Mouse (Mus musculus) brain, embryonic 14.5 days (tissue): ENCODE data around the gene Elp1.

Experiments used
- CTCF ChIP-seq: fragments of 200-500 bp; IDR thresholded peaks from 2 replicates; pipeline ENCODE4 v1.5.1; 2012; ENCODE audit warnings: inconsistent platforms, mild to moderate bottlenecking, moderate library complexity, borderline replicate concordance; ENCODE audit not compliant: insufficient read depth, insufficient read length; ENCODE audit errors: extremely low read depth
- POLR2A ChIP-seq: fragments of 200-500 bp; IDR thresholded peaks from 2 replicates; pipeline ENCODE4 v1.6.1; 2012; ENCODE audit warnings: mild to moderate bottlenecking, inconsistent platforms, borderline replicate concordance; ENCODE audit not compliant: poor library complexity, insufficient read depth, insufficient read length, severe bottlenecking; ENCODE audit errors: extremely low read depth

DNA sequence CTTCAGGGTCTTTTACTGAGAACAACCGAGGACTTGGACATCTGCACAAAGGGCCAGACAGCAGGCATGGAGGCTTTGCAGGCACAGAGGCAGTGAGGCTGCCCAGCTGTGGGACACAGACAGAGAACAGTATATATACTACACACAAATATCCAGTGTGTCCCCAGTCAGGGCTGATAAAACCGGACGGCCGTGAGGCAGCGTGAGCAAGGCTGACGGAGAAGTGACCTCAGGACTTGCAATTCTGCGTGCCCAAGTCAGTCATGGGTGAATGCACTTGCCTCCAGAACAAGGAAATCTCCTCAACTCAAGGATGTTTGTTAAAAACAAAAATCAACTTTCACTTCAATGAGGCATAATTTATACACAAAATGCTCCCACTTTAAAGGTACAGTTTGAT lies 29.9 kb upstream of the Elp1 start:
- TF ChIP-seq POLR2A (no peak), CTCF (no peak)
